Mouse (Mus musculus) myocyte (in vitro differentiated cells): ENCODE data around the gene Basp1. TPM values are rescaled to one million over a fixed set of nuclear protein-coding genes. Genes with fewer than 3 reads are reported as not detected.

ENCODE experiments used
- H3K27me3 ChIP-seq: one replicate; pipeline ENCODE4 v1.6.1; 2011; ENCODE audit not compliant: control insufficient read depth, insufficient read depth, insufficient read length
- H3K36me3 ChIP-seq: one replicate; pipeline ENCODE4 v1.6.1; 2011; ENCODE audit not compliant: control insufficient read depth, insufficient read depth
- H3K4me2 ChIP-seq: one replicate; pipeline ENCODE4 v1.6.1; 2011; ENCODE audit warnings: low read depth, control low read depth
- H3K4me3 ChIP-seq: one replicate; pipeline ENCODE4 v1.5.1; 2011; ENCODE audit warnings: mild to moderate bottlenecking, control low read depth, moderate library complexity
- H3K79me2 ChIP-seq: one replicate; pipeline ENCODE4 v1.6.1; 2011; ENCODE audit not compliant: control insufficient read depth, insufficient read depth
- H3ac ChIP-seq: one replicate; pipeline ENCODE4 v1.6.1; 2011; ENCODE audit not compliant: control insufficient read depth, insufficient read length
- CEBPB ChIP-seq: IDR thresholded peaks from 2 replicates; pipeline ENCODE4 v1.6.1; 2011; ENCODE audit warnings: mild to moderate bottlenecking, moderate library complexity; ENCODE audit not compliant: poor library complexity, insufficient read depth, severe bottlenecking
- E2F4 ChIP-seq: IDR thresholded peaks from one replicate; pipeline ENCODE4 v1.6.1; 2011; ENCODE audit warnings: mild to moderate bottlenecking, control low read depth, moderate library complexity; ENCODE audit not compliant: insufficient read depth
- MAX ChIP-seq: IDR thresholded peaks from one replicate; pipeline ENCODE4 v1.6.1; 2011; ENCODE audit warnings: low read depth, mild to moderate bottlenecking, control low read depth
- MYOD1 ChIP-seq, 3 experiments: IDR thresholded peaks; one replicate each; pipeline ENCODE4 v1.6.1; 2011; ENCODE audit warnings: control low read depth in 2 of 3, low read depth in 2 of 3, mild to moderate bottlenecking in 2 of 3, moderate library complexity in 1 of 3; ENCODE audit not compliant: insufficient read length in 2 of 3, control insufficient read depth in 1 of 3
- MYOG ChIP-seq, 3 experiments: IDR thresholded peaks; one replicate each; pipeline ENCODE4 v1.6.1; 2011; ENCODE audit warnings: control low read depth in 2 of 3, low read depth in 2 of 3, mild to moderate bottlenecking in 2 of 3; ENCODE audit not compliant: insufficient read length in 2 of 3, control insufficient read depth in 1 of 3, insufficient read depth in 1 of 3
- POLR2A ChIP-seq: IDR thresholded peaks from one replicate; pipeline ENCODE4 v1.6.1; 2011; ENCODE audit warnings: low read depth, mild to moderate bottlenecking, control low read depth, moderate library complexity; ENCODE audit not compliant: insufficient read length
- POLR2AphosphoS2 ChIP-seq: IDR thresholded peaks from one replicate; pipeline ENCODE4 v1.6.1; 2011; ENCODE audit warnings: low read depth, control low read depth; ENCODE audit not compliant: insufficient read length
- REST ChIP-seq: IDR thresholded peaks from one replicate; pipeline ENCODE4 v1.6.1; 2011; ENCODE audit warnings: mild to moderate bottlenecking, control low read depth, moderate library complexity; ENCODE audit not compliant: insufficient read depth, insufficient read length
- SRF ChIP-seq: IDR thresholded peaks from one replicate; pipeline ENCODE4 v1.6.1; 2011; ENCODE audit warnings: low read depth; ENCODE audit not compliant: control insufficient read depth, insufficient read length
- TCF12 ChIP-seq: IDR thresholded peaks from one replicate; pipeline ENCODE4 v1.6.1; 2011; ENCODE audit warnings: mild to moderate bottlenecking, control low read depth; ENCODE audit not compliant: poor library complexity, insufficient read depth, severe bottlenecking
- TCF3 ChIP-seq: IDR thresholded peaks from one replicate; pipeline ENCODE4 v1.6.1; 2011; ENCODE audit warnings: low read depth, control low read depth; ENCODE audit not compliant: insufficient read length
- USF1 ChIP-seq: IDR thresholded peaks from one replicate; pipeline ENCODE4 v1.6.1; 2011; ENCODE audit warnings: low read depth, mild to moderate bottlenecking, control low read depth, moderate library complexity
- polyA plus RNA-seq: library from polyadenylated mRNA; unstranded; fragments of >200 nt; fragmentation: generic; extraction: Trizol; gene quantifications from one replicate; pipeline ENCODE4 v1.2.1, GENCODE M21; 2012; ENCODE audit warnings: missing spikeins

Basp1 gene
- polyA plus RNA-seq, 1 experiment, result 103 TPM

DNA sequence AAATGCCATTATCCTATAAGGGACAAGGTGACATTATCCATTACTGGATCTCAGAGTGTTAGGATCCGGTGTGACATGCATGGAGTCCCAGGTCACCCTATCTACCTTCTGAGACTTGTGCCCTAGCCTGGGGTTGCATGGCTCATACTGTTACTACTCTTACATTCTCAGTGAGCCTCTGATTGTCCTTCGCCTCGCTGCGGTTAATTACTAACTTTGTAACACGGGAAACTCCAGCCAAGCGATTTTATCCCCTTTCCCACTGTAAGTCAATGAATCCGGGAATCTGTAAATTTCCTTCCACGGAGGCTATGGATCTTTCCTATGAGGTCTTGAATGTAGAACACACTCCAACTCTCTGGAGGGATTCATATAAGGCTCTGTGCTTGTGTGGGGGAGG is 26.8 kb upstream of the Basp1 start:
- Histone ChIP-seq H3K4me2 (no peak overlapping the region), H3K27me3 (no peaks in the 10 kb centered on the region), H3ac (no peak overlapping the region), H3K79me2 (no peaks in the 10 kb centered on the region), H3K4me3 (no peak overlapping the region), H3K36me3 (no peaks in the 10 kb centered on the region)
- no peak for TF ChIP-seq MAX
- no peak for TF ChIP-seq MYOD1 (IDR thresholded peaks at IDR 0.05; ENCODE audit: control insufficient read depth in 1 of 3, insufficient read length in 2 of 3, low read depth in 2 of 3)
- no peak for TF ChIP-seq REST
- TF ChIP-seq E2F4, result no peak

- Histone ChIP-seq H3ac (no peak overlapping the region), H3K27me3 (no peaks in the 10 kb centered on the region), H3K36me3 (no peaks in the 10 kb centered on the region), H3K79me2 (no peaks in the 10 kb centered on the region), H3K4me3 (no peak overlapping the region), H3K4me2 (no peak overlapping the region)
- no peak for TF ChIP-seq POLR2AphosphoS2
- TF ChIP-seq MYOG (IDR thresholded peaks at IDR 0.05; ENCODE audit: control insufficient read depth in 1 of 3, insufficient read depth in 1 of 3, insufficient read length in 2 of 3, low read depth in 2 of 3), result no peak
- no peak for TF ChIP-seq MAX
- no peak for TF ChIP-seq TCF3
- no peak for TF ChIP-seq TCF12
- no peak for TF ChIP-seq MYOD1 (IDR thresholded peaks at IDR 0.05; ENCODE audit: control insufficient read depth in 1 of 3, insufficient read length in 2 of 3, low read depth in 2 of 3)
- TF ChIP-seq E2F4, result no peak
- no peak for TF ChIP-seq SRF
- no peak for TF ChIP-seq USF1
- no peak for TF ChIP-seq REST
- no peak for TF ChIP-seq POLR2A
- no peak for TF ChIP-seq CEBPB
These were observed 18.8 kb upstream of the Basp1 start for GRCm38 (mm10) chr15:25432341-25432740.

GRCm38 (mm10) chr15:25430167-25430566 is 16.6 kb upstream of the Basp1 start:
- no peak overlapping the region for H3K4me2 ChIP-seq
- no peaks in the 10 kb centered on the region for H3K36me3 ChIP-seq
- H3K79me2 ChIP-seq, result no peaks in the 10 kb centered on the region
- H3K27me3 ChIP-seq, result no peaks in the 10 kb centered on the region
- no peak overlapping the region for H3K4me3 ChIP-seq
- H3ac ChIP-seq, result no peak overlapping the region
- TF ChIP-seq CEBPB (no peak), POLR2A (no peak), SRF (no peak), MYOG (IDR thresholded peaks at IDR 0.05; ENCODE audit: control insufficient read depth in 1 of 3, insufficient read depth in 1 of 3, insufficient read length in 2 of 3, low read depth in 2 of 3) (no peak), POLR2AphosphoS2 (no peak), TCF12 (no peak), TCF3 (no peak), REST (no peak), MAX (no peak), USF1 (no peak)

GRCm38 (mm10) chr15:25429007-25429406 is 15.4 kb upstream of the Basp1 start:
- TF ChIP-seq MAX (no peak), TCF12 (no peak), E2F4 (no peak), CEBPB (no peak), POLR2AphosphoS2 (no peak), REST (no peak), TCF3 (no peak), MYOG (IDR thresholded peaks at IDR 0.05; ENCODE audit: control insufficient read depth in 1 of 3, insufficient read depth in 1 of 3, insufficient read length in 2 of 3, low read depth in 2 of 3) (no peak), USF1 (no peak), POLR2A (no peak), MYOD1 (IDR thresholded peaks at IDR 0.05; ENCODE audit: control insufficient read depth in 1 of 3, insufficient read length in 2 of 3, low read depth in 2 of 3) (no peak), SRF (no peak)

DNA sequence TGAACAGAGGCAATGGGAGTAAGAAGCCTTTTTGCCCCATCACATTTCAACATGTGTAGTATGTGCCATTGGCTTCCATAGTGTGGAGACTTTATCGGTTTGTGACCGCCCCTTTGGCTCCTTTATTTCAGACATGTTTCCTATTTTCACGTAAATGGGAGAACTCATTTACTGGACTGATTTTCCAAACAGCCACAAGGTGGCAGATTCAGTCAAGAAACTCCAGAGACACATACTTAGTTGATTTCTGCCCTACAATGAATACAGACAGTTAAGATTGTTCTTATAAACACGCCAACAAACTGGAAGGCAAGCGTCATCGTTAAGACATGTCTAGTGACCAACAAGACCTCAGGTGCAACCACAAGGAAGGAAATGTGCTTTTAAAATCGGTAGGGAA is 15.0 kb upstream of the Basp1 start:
- H3K4me2 ChIP-seq, result peak overlapping the region; percentile 66

More at GRCm38 (mm10) chr15:25429007-25429406, 15.4 kb upstream of the Basp1 start:
- Histone ChIP-seq H3K4me3 (no peak overlapping the region), H3ac (no peak overlapping the region), H3K4me2 (peak overlapping the region; percentile 66), H3K79me2 (no peaks in the 10 kb centered on the region), H3K36me3 (no peaks in the 10 kb centered on the region), H3K27me3 (no peaks in the 10 kb centered on the region)

More for the DNA sequence above, 15.0 kb upstream of the Basp1 start:
- no peaks in the 10 kb centered on the region for H3K27me3 ChIP-seq
- no peak overlapping the region for H3K4me3 ChIP-seq
- no peaks in the 10 kb centered on the region for H3K36me3 ChIP-seq
- H3K79me2 ChIP-seq, result no peaks in the 10 kb centered on the region
- no peak for TF ChIP-seq POLR2A
- no peak for TF ChIP-seq MYOG (IDR thresholded peaks at IDR 0.05; ENCODE audit: control insufficient read depth in 1 of 3, insufficient read depth in 1 of 3, insufficient read length in 2 of 3, low read depth in 2 of 3)
- TF ChIP-seq POLR2AphosphoS2, result no peak
- no peak for TF ChIP-seq CEBPB
- no peak for TF ChIP-seq E2F4
- no peak overlapping the region for H3ac ChIP-seq
